Mouse (Mus musculus) hindbrain, embryonic 10.5 days (tissue): ENCODE results near the gene Syvn1. TPM values are rescaled to one million over a fixed set of nuclear protein-coding genes. Genes with fewer than 3 reads are reported as not detected.

Source experiments
- DNase-seq: peaks from one replicate; pipeline ENCODE4 v3.0.0-alpha.2; 2017; ENCODE audit warnings: low spot score
- H3K27ac ChIP-seq: fragments of 300-500 bp; sonication (generic); 2 replicates; pipeline ENCODE4 v1.5.1; 2016; ENCODE audit warnings: mild to moderate bottlenecking, moderate library complexity
- H3K27me3 ChIP-seq: fragments of 300-500 bp; sonication (generic); 2 replicates; pipeline ENCODE4 v1.6.1; 2016; ENCODE audit warnings: mild to moderate bottlenecking; ENCODE audit not compliant: poor library complexity, insufficient read depth, severe bottlenecking
- H3K36me3 ChIP-seq: fragments of 300-500 bp; sonication (generic); 2 replicates; pipeline ENCODE4 v1.6.1; 2016; ENCODE audit warnings: mild to moderate bottlenecking, moderate library complexity
- H3K4me1 ChIP-seq: fragments of 300-500 bp; sonication (generic); replicated peaks from 2 replicates; pipeline ENCODE4 v1.6.1; 2016; ENCODE audit warnings: mild to moderate bottlenecking
- H3K4me3 ChIP-seq: fragments of 300-500 bp; sonication (generic); 2 replicates; pipeline ENCODE4 v1.5.1; 2016; ENCODE audit warnings: mild to moderate bottlenecking, moderate library complexity
- H3K9me3 ChIP-seq: fragments of 300-500 bp; sonication (generic); 2 replicates; pipeline ENCODE4 v1.6.1; 2016; ENCODE audit warnings: mild to moderate bottlenecking, moderate library complexity
- WGBS: fragments of 180-500 bp; shearing (Covaris S2); methylation state at CpG from one replicate; pipeline ENCODE4 v1.1.7; 2016; 5-methylcytosine and 5-hydroxymethylcytosine counted together
- polyA plus RNA-seq: library from polyadenylated mRNA; unstranded; fragments of >200 nt; fragmentation: Nextera tagmentation; extraction: Ambion mirVana; gene quantifications from 2 replicates; pipeline ENCODE4 v1.2.1, GENCODE M21; 2016

The Syvn1 gene
- polyA plus RNA-seq, 1 experiment from 2014 or later, result 39.2 TPM

DNA sequence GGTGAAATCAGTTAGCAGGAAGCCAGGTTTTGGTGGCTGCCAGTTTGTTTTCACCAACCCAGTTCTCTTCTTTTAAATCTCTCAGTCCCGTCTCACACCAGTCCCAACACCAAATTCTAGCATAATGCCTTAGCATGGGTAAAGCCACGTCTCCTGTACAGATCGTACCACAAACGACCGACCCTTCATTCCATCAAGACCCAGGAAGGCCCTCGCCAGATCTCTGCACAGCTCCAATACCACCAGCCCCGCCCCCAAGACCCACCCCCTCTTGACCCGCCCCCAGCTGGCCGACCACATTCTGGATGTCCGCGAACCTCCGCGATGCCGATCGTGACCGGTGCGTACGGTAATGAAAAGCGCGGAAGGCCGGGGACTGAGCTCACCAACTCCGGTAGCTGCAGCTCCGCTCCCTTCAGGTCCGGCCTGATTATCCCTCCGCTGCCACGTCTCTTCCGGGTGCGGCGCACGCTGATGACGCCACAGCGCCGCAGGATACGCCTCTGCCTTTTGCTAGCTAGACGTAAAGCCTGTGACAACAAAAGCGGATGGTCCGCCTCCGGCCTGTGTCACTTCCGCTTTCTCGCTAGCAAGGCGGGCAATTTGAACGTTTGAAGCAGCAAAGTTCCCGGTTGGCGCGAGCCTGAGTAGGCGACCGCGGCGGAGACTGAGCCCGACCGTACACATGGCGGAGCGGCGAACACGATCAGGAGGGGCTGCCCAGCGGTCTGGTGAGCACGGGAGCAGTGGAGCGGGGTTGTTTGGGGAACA, 38.3 kb downstream of the Syvn1 start, which contains the start of the genes Zfpl1 and Cdca5:
Gene Zfpl1 (minus strand): TSS at position 479 of the 771 bp plus-strand sequence.
Gene Cdca5 (plus strand): TSS at position 506 of the 771 bp plus-strand sequence.
- under 1% methylated on average over 58 of the region's 58 CpGs for WGBS
- Histone ChIP-seq H3K27me3 (no peaks in the 10 kb centered on the region), H3K4me3 (peak within 1 kb of the TSS; percentile 87), H3K9me3 (no peaks in the 10 kb centered on the region), H3K27ac (peak within 1 kb of the TSS; percentile 91), H3K4me1 (peaks cover 24% of the 10 kb centered on the region), H3K36me3 (peaks cover 68% of the 10 kb centered on the region)
- peak; percentile 99 for DNase-seq

DNA sequence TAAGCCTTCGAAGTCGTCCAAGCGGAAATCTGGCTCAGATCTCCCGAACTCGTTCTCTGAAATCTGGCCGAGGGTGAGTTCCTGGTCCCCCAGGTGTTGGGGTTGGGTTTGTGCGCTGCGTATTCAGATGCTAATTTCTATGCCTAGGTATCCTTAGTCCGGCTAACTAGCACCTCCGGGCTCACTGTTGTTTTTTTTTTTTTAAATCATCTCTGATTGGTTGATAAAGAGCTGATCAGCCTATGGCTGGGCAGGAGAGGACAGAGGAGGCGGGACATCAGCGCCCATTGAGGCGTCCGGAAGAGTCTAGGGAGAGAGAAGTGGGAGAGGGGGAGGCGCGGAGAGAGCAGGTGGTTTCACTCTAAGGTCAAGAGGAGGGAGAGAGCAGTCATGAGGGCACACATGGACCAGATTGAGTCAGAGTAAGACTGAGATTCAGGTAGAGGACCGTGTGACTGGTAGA, 39.1 kb downstream of the Syvn1 start:
- no peaks in the 10 kb centered on the region for H3K9me3 ChIP-seq
- peak overlapping the region; percentile 91 for H3K27ac ChIP-seq

DNA sequence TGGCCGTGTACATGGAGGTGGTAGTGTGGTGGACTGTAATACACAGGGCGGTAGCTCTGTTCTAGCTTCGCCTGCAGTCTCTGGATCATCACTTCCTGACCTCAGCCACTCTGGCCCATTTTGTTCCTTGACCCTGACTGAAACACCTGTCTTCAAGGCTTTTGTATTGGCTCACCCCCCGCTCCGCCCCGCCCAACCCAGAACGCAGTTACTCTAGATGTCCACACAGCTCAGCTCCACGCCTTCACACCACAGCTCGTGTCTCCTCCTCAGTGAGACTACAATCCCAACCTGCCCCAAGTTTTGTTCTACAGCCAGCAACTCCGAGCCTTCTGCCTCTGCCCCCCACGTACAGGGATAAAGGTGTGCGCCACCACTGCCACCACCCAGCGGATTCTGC, 42.5 kb downstream of the Syvn1 start:
- Histone ChIP-seq H3K27ac (no peak overlapping the region), H3K9me3 (no peaks in the 10 kb centered on the region), H3K4me3 (no peak overlapping the region), H3K27me3 (no peaks in the 10 kb centered on the region), H3K4me1 (peaks cover 17% of the 10 kb centered on the region), H3K36me3 (peaks cover 76% of the 10 kb centered on the region)
- DNase-seq, result no peak
- 94% methylated on average over 13 of the region's 13 CpGs for WGBS

More for the DNA sequence above, 39.1 kb downstream of the Syvn1 start:
- H3K4me3 ChIP-seq, result peak overlapping the region; percentile 87
- peaks cover 68% of the 10 kb centered on the region for H3K36me3 ChIP-seq
- H3K27me3 ChIP-seq, result no peaks in the 10 kb centered on the region
- H3K4me1 ChIP-seq, result peaks cover 24% of the 10 kb centered on the region
- peak; percentile 74 for DNase-seq
- WGBS, result under 1% methylated on average over 17 of the region's 17 CpGs

- H3K27me3 ChIP-seq, result no peaks in the 10 kb centered on the region
- no peaks in the 10 kb centered on the region for H3K4me1 ChIP-seq
- peaks cover 95% of the 10 kb centered on the region for H3K36me3 ChIP-seq
- no peaks in the 10 kb centered on the region for H3K9me3 ChIP-seq
- WGBS, result 91% methylated on average over 7 of the region's 7 CpGs
- no peak within 1 kb of the TSS for H3K27ac ChIP-seq
- no peak for DNase-seq
- H3K4me3 ChIP-seq, result no peak within 1 kb of the TSS
Measured at GRCm38 (mm10) chr19:6094119-6094518, 47.7 kb downstream of the Syvn1 start, which contains the start of gene AC131692.1. AC131692.1 (plus strand) TSS chr19:6094419.

DNA sequence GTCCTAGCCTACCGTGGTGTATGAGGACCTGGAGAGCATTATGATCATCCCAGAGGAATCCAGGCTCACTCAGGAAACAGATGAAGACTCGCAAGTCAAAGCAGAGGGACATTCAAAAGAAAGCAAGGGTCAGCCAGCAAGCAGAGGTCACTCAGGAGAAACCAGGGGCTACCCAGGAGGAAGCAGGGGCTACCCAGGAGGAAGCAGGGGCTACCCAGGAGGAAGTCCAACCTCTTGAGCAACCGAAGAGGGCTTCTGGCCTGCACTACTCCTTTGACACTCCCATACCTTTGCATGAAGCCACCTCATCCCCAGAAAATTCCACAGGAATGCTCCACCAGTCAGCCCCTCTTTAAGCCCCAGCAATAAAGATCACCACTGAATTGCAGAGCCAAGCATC, 51.5 kb downstream of the Syvn1 start:
- 87% methylated on average over 3 of the region's 3 CpGs for WGBS
- no peak overlapping the region for H3K4me3 ChIP-seq
- H3K4me1 ChIP-seq, result no peaks in the 10 kb centered on the region
- H3K36me3 ChIP-seq, result peaks cover 65% of the 10 kb centered on the region
- DNase-seq, result no peak
- H3K27me3 ChIP-seq, result no peaks in the 10 kb centered on the region
- H3K27ac ChIP-seq, result no peak overlapping the region
- H3K9me3 ChIP-seq, result no peaks in the 10 kb centered on the region

DNA sequence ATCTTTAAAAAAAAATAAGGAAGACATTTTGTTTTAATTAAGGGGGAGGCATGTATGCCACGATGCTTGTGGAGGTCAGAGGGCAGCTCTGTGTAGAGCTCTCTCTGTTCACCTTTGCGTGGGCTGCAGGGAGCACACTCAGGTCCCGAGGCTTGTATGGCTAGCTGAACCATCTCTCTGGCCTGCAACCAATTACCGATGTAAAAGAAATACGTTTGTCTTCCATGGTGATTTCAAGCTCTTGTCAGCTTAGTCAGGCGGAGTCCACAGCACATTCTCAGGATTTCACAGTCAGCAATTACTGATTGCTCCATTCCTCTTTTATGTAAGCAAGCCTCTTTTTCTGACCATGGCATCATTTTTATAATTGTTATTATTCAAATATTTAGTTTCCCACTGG, 54.8 kb downstream of the Syvn1 start:
- H3K9me3 ChIP-seq, result no peaks in the 10 kb centered on the region
- no peak overlapping the region for H3K4me3 ChIP-seq
- no peaks in the 10 kb centered on the region for H3K4me1 ChIP-seq
- 65% methylated on average over 6 of the region's 6 CpGs for WGBS
- peaks cover 35% of the 10 kb centered on the region for H3K36me3 ChIP-seq
- H3K27me3 ChIP-seq, result no peaks in the 10 kb centered on the region
- no peak overlapping the region for H3K27ac ChIP-seq
- no peak for DNase-seq

GRCm38 (mm10) chr19:6102169-6102853, 55.9 kb downstream of the Syvn1 start:
- no peaks in the 10 kb centered on the region; the same call in 1 of the 2 replicates for H3K4me1 ChIP-seq
- no peak for DNase-seq
- no peak overlapping the region for H3K27ac ChIP-seq
- no peak overlapping the region for H3K4me3 ChIP-seq
- 82% methylated on average over 6 of the region's 6 CpGs for WGBS
- H3K36me3 ChIP-seq, result peaks cover 26% of the 10 kb centered on the region
- no peaks in the 10 kb centered on the region for H3K27me3 ChIP-seq
- H3K9me3 ChIP-seq, result no peaks in the 10 kb centered on the region

Other genes starting within 250 kb of the Syvn1 start
- 37.2 and 37.8 TPM in 2 replicates for gene Frmd8, start 171.3 kb upstream of the Syvn1 start, polyA plus RNA-seq
- gene Slc25a45, start 168.8 kb upstream of the Syvn1 start, polyA plus RNA-seq, result 2.8 TPM in 2 replicates
- gene Tigd3, start 152.4 kb upstream of the Syvn1 start, polyA plus RNA-seq, result 9.9 and 11.3 TPM in 2 replicates
- 225 TPM in 2 replicates for gene Dpf2, start 133.6 kb upstream of the Syvn1 start, polyA plus RNA-seq
- 2.0 and 2.9 TPM in 2 replicates for gene Cdc42ep2, start 121.8 kb upstream of the Syvn1 start, polyA plus RNA-seq
- gene Pola2, start 82.4 kb upstream of the Syvn1 start, polyA plus RNA-seq, result 83.7 and 110 TPM in 2 replicates
- not detected in 2 replicates for gene Slc22a20, start 60.4 kb upstream of the Syvn1 start, polyA plus RNA-seq
- 5.9 and 6.5 TPM in 2 replicates for gene Capn1, start 30.7 kb upstream of the Syvn1 start, polyA plus RNA-seq
- 77.8 and 81.7 TPM in 2 replicates for gene Mrpl49, start 11.2 kb downstream of the Syvn1 start, polyA plus RNA-seq
- 764 and 815 TPM in 2 replicates for gene Fau, start 11.3 kb downstream of the Syvn1 start, polyA plus RNA-seq
- gene Znhit2, start 14.6 kb downstream of the Syvn1 start, polyA plus RNA-seq, result 38.3 and 41.9 TPM in 2 replicates
- gene Tm7sf2, start 21.8 kb downstream of the Syvn1 start, polyA plus RNA-seq, result 37.2 and 41.3 TPM in 2 replicates
- gene Vps51, start 30.7 kb downstream of the Syvn1 start, polyA plus RNA-seq, result 70.2 and 74.9 TPM in 2 replicates
- not detected in 2 replicates for gene Tmem262, start 33.5 kb downstream of the Syvn1 start, polyA plus RNA-seq
- 2.4 and 2.6 TPM in 2 replicates for gene Gm28374, start 35.7 kb downstream of the Syvn1 start, polyA plus RNA-seq
- 79.2 and 87.1 TPM in 2 replicates for gene Zfpl1, start 38.4 kb downstream of the Syvn1 start, polyA plus RNA-seq
- gene Cdca5, start 38.4 kb downstream of the Syvn1 start, polyA plus RNA-seq, result 57.7 and 65.4 TPM in 2 replicates
- 0.38 and 0.83 TPM in 2 replicates for gene AC131692.1, start 47.8 kb downstream of the Syvn1 start, polyA plus RNA-seq
- 0.64 and 0.90 TPM in 2 replicates for gene Naaladl1, start 59.2 kb downstream of the Syvn1 start, polyA plus RNA-seq
- 70.0 and 70.1 TPM in 2 replicates for gene Sac3d1, start 72.1 kb downstream of the Syvn1 start, polyA plus RNA-seq
- 27.0 and 35.1 TPM in 2 replicates for gene Snx15, start 81.7 kb downstream of the Syvn1 start, polyA plus RNA-seq
- 0.09 TPM in 1 of 2 replicates, not detected in the other for gene Batf2, start 94.4 kb downstream of the Syvn1 start, polyA plus RNA-seq
- gene Arl2, start 95.0 kb downstream of the Syvn1 start, polyA plus RNA-seq, result 125 and 130 TPM in 2 replicates
- gene Majin, start 137.8 kb downstream of the Syvn1 start, polyA plus RNA-seq, result 0.12 TPM in 1 of 2 replicates, not detected in the other
- gene Gpha2, start 179.8 kb downstream of the Syvn1 start, polyA plus RNA-seq, result 0.57 TPM in 1 of 2 replicates, not detected in the other
- gene Ppp2r5b, start 189.3 kb downstream of the Syvn1 start, polyA plus RNA-seq, result 37.8 and 53.8 TPM in 2 replicates
- 10.3 and 14.9 TPM in 2 replicates for gene Atg2a, start 195.1 kb downstream of the Syvn1 start, polyA plus RNA-seq
- gene Ehd1, start 230.1 kb downstream of the Syvn1 start, polyA plus RNA-seq, result 87.8 and 103 TPM in 2 replicates